Mouse (Mus musculus): ENCODE results near the gene Pak1. TPM values are rescaled to one million over a fixed set of nuclear protein-coding genes. Genes with fewer than 3 reads are reported as not detected.

The Pak1 gene
- 121 and 137 TPM in 2 replicates for polyA plus RNA-seq (2016; fragmentation: Nextera tagmentation; extraction: Ambion mirVana)

- peak within 1 kb of the TSS; percentile 86 for H3K4me2 ChIP-seq (replicated peaks)
- H3K4me3 ChIP-seq, result peak within 1 kb of the TSS; percentile 76
- ATAC-seq (ENCODE audit: low FRiP score, low read depth), result peak; percentile 95
- peaks cover 26% of the 10 kb centered on the region for H3K4me1 ChIP-seq
- H3K27me3 ChIP-seq, result peaks cover 3% of the 10 kb centered on the region; the same call in 1 of the 2 replicates
- H3K9me3 ChIP-seq, result no peaks in the 10 kb centered on the region
- no peaks in the 10 kb centered on the region for H3K36me3 ChIP-seq
- under 1% methylated on average over 46 of the region's 46 CpGs for WGBS
- peak within 1 kb of the TSS; percentile 78 for H3K27ac ChIP-seq (replicated peaks)
- H3K9ac ChIP-seq (replicated peaks), result peak within 1 kb of the TSS; percentile 94
These were observed at the start of gene Pak1 for GRCm38 (mm10) chr7:97788190-97788668. TSS of gene Pak1 (plus strand) at chr7:97788541.

GRCm38 (mm10) chr7:97740948-97741347, 47.4 kb upstream of the Pak1 start:
- no peak for ATAC-seq (ENCODE audit: low FRiP score, low read depth)
- Histone ChIP-seq H3K4me3 (no peak overlapping the region), H3K27me3 (peaks cover 9% of the 10 kb centered on the region), H3K4me2 (replicated peaks) (no peak overlapping the region), H3K9me3 (no peaks in the 10 kb centered on the region), H3K36me3 (no peaks in the 10 kb centered on the region), H3K4me1 (peaks cover 14% of the 10 kb centered on the region), H3K9ac (replicated peaks) (no peak overlapping the region), H3K27ac (replicated peaks) (no peak overlapping the region)
- 40% methylated on average over 10 of the region's 10 CpGs for WGBS

DNA sequence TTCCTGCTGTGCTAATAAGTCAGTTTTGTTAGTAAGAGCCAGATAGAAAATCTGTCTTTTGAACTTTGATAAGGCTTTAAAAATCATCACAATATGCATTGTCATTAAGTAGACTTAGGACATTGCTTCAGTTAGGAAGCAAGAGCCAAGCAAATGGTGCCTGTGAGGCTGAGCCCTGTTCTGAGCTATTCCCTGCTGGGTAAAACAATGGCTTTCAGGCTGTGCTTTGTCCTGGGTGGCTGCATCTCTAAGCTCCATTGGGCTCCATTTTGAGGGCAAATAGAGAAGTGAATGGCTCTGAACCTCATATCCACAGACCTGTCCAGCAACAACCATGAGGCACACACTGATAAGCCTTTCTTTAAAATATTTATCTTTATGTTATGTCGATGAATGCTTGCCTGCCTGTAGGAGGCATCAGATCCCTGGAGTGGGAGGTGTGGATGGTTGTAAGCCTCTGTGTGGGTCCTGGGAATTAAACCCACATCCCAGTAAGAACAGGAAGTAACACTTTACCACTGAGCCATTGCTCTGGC, 46.5 kb upstream of the Pak1 start:
- Histone ChIP-seq H3K9ac (replicated peaks) (no peak overlapping the region), H3K4me2 (replicated peaks) (no peak overlapping the region)
- 8% methylated on average over 1 of the region's 1 CpGs for WGBS

GRCm38 (mm10) chr7:97745299-97745698, 43.0 kb upstream of the Pak1 start:
- Histone ChIP-seq H3K9me3 (no peaks in the 10 kb centered on the region), H3K4me2 (replicated peaks) (no peak overlapping the region), H3K27ac (replicated peaks) (no peak overlapping the region), H3K27me3 (peaks cover 5% of the 10 kb centered on the region; the same call in 1 of the 2 replicates), H3K4me3 (no peak overlapping the region), H3K4me1 (peaks cover 17% of the 10 kb centered on the region), H3K9ac (replicated peaks) (no peak overlapping the region), H3K36me3 (no peaks in the 10 kb centered on the region)
- WGBS, result 15% methylated on average over 3 of the region's 3 CpGs
- no peak for ATAC-seq (ENCODE audit: low FRiP score, low read depth)

More for the DNA sequence above, 46.5 kb upstream of the Pak1 start:
- Histone ChIP-seq H3K27ac (replicated peaks) (no peak overlapping the region), H3K4me1 (peaks cover 13% of the 10 kb centered on the region), H3K27me3 (peaks cover 9% of the 10 kb centered on the region), H3K9me3 (no peaks in the 10 kb centered on the region), H3K4me3 (no peak overlapping the region), H3K36me3 (no peaks in the 10 kb centered on the region)
- ATAC-seq (ENCODE audit: low FRiP score, low read depth), result no peak

- Histone ChIP-seq H3K4me1 (peaks cover 14% of the 10 kb centered on the region), H3K4me2 (replicated peaks) (no peak overlapping the region), H3K27ac (replicated peaks) (no peak overlapping the region), H3K9ac (replicated peaks) (no peak overlapping the region), H3K27me3 (peaks cover 5% of the 10 kb centered on the region; the same call in 1 of the 2 replicates), H3K9me3 (no peaks in the 10 kb centered on the region), H3K4me3 (no peak overlapping the region), H3K36me3 (no peaks in the 10 kb centered on the region)
- WGBS, result 73% methylated on average over 4 of the region's 4 CpGs
- ATAC-seq (ENCODE audit: low FRiP score, low read depth), result no peak
These were observed 41.1 kb upstream of the Pak1 start for GRCm38 (mm10) chr7:97747176-97747707.

DNA sequence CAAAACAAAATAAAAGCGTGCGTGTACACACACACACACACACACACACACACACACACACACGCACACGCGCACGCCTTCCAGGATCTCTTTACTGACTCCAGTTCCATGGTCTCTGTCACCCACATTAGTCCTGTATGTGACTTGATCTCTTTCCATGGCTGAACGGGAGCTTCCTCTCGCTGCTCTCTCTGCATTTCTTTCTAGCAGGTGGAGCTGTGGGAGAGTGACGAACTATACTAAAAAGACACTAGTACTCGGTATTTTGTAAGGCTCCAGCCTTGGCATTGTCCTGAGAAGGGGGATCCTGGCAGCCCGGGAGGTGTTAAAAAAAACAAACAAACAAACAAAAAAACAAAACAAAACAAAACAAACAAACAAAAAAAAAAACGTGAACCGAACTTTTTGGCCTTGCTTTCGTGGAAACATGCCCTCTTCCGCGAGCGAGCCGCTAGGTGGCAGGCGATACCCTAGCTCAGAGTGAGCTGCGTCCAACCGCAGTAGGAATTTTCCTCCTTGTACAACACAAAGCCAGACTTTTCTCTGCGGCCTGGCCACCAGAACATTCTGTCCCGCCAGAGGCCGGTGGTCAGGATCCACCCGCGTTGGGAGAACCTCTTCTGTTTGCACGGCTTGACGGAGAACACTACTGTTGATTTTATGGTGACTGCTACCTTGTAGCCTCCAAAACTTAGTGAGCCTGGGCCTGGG, 40.4 kb upstream of the Pak1 start:
- Histone ChIP-seq H3K9me3 (no peaks in the 10 kb centered on the region), H3K27me3 (no peaks in the 10 kb centered on the region; the same call in 1 of the 2 replicates), H3K27ac (replicated peaks) (no peak overlapping the region), H3K4me1 (peaks cover 14% of the 10 kb centered on the region), H3K4me3 (no peak overlapping the region), H3K36me3 (no peaks in the 10 kb centered on the region), H3K9ac (replicated peaks) (no peak overlapping the region), H3K4me2 (replicated peaks) (0 out of 2 replicates have a peak overlapping the region, but pooled peaks have one; percentile 21)
- WGBS, result 27% methylated on average over 28 of the region's 28 CpGs
- peak; percentile 73; the same call in 1 of the 2 replicates for ATAC-seq (ENCODE audit: low FRiP score, low read depth)

- Histone ChIP-seq H3K4me3 (no peak overlapping the region), H3K36me3 (no peaks in the 10 kb centered on the region), H3K27me3 (no peaks in the 10 kb centered on the region; the same call in 1 of the 2 replicates), H3K9ac (replicated peaks) (no peak overlapping the region), H3K9me3 (no peaks in the 10 kb centered on the region), H3K4me1 (peaks cover 14% of the 10 kb centered on the region), H3K27ac (replicated peaks) (no peak overlapping the region), H3K4me2 (replicated peaks) (peak overlapping the region; percentile 32)
- peak; percentile 31 for ATAC-seq (ENCODE audit: low FRiP score, low read depth)
- 52% methylated on average over 10 of the region's 10 CpGs for whole genome bisulfite sequencing
These were observed 39.7 kb upstream of the Pak1 start for GRCm38 (mm10) chr7:97748527-97749206.

DNA sequence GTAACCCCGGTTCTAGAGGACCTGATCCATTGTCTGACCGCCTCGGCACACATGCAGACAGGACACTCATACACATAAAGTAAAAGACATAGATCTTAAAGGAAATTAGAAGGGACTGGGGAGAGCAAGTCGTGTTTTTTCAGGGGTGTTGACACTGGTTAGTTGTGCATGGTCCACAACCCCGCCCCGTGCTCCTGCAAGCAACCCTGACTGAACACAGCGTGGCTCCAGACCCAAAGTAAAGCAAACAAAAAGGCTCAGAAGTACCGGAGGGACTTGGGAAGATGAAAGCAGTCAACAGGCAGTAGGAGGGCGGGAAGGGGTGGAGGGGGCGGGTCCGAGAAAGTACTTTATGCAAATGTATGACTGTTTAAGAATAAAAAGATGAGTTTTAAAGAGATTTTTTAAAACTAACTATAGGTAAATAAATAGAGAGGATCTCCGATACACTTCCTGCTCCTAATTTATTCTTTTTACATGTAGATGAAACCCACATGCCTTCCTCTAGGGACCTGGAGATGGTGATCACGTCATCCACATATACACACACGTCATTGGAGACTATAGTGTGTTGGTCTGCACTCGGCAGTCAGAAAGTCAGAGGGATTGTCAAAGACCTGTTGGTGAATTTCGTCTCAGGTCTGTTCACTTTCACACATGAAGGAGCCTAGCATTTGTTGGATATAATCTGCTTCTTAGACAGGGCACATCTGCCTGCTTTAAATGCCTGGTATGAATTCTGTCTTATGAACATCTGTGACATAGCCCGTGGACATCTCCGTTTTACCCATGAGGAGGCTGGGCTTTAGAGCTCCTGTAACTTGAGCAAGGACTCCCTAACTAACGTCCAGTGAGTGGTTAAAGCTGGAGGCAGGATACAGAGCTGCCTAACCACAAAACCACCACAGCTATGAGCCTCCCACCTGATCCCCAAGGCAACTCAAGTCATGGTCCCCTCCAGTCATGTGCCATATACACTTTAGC, 38.8 kb upstream of the Pak1 start:
- ATAC-seq (ENCODE audit: low FRiP score, low read depth), result 0 out of 2 replicates have a peak, but pooled peaks have one; percentile 39
- Histone ChIP-seq H3K27ac (replicated peaks) (no peak overlapping the region; the same call in 1 of the 2 replicates), H3K4me2 (replicated peaks) (peak overlapping the region; percentile 32), H3K27me3 (no peaks in the 10 kb centered on the region), H3K4me1 (peaks cover 14% of the 10 kb centered on the region), H3K4me3 (no peak overlapping the region), H3K36me3 (no peaks in the 10 kb centered on the region), H3K9me3 (no peaks in the 10 kb centered on the region), H3K9ac (replicated peaks) (no peak overlapping the region)
- WGBS, result 26% methylated on average over 19 of the region's 19 CpGs

- Histone ChIP-seq H3K4me3 (no peak overlapping the region; the same call in 1 of the 2 replicates), H3K9ac (replicated peaks) (peak overlapping the region; percentile 29; the same call in 1 of the 2 replicates), H3K4me1 (peaks cover 11% of the 10 kb centered on the region; the same call in 1 of the 2 replicates), H3K27me3 (no peaks in the 10 kb centered on the region), H3K9me3 (no peaks in the 10 kb centered on the region), H3K4me2 (replicated peaks) (peak overlapping the region; percentile 32), H3K36me3 (no peaks in the 10 kb centered on the region), H3K27ac (replicated peaks) (peak overlapping the region; percentile 67)
- WGBS, result 34% methylated on average over 18 of the region's 18 CpGs
- peak; percentile 82 for ATAC-seq (ENCODE audit: low FRiP score, low read depth)
These were observed 31.1 kb upstream of the Pak1 start for GRCm38 (mm10) chr7:97756967-97757881.

- no peak overlapping the region for H3K9ac ChIP-seq (replicated peaks)
- ATAC-seq (ENCODE audit: low FRiP score, low read depth), result no peak
- no peaks in the 10 kb centered on the region for H3K9me3 ChIP-seq
- H3K36me3 ChIP-seq, result no peaks in the 10 kb centered on the region
- H3K4me2 ChIP-seq (replicated peaks), result no peak overlapping the region
- WGBS, result 89% methylated on average over 11 of the region's 11 CpGs
- no peaks in the 10 kb centered on the region for H3K4me1 ChIP-seq
- no peak overlapping the region for H3K4me3 ChIP-seq
- H3K27me3 ChIP-seq, result no peaks in the 10 kb centered on the region
- no peak overlapping the region for H3K27ac ChIP-seq (replicated peaks)
These were observed 23.8 kb upstream of the Pak1 start for GRCm38 (mm10) chr7:97764591-97764990.
